Mouse (Mus musculus) megakaryocyte progenitor cell, adult 5-6 weeks (primary cell): ENCODE data around the gene Spag16. TPM values are rescaled to one million over a fixed set of nuclear protein-coding genes. Genes with fewer than 3 reads are reported as not detected.
A peak's percentile ranks its signal among the peaks of the same experiment; 100 is the strongest.
"Not testable (repeated sequence)": the region's sequence is repeated elsewhere in the genome, so short reads cannot be mapped to it uniquely, and the experiment has no call there.

ENCODE experiments used
- ATAC-seq: replicated peaks from 2 replicates; pipeline ENCODE4 v1.8.0; 2016; ENCODE audit warnings: mild to moderate bottlenecking, moderate TSS enrichment, inconsistent platforms; ENCODE audit not compliant: poor library complexity
- total RNA-seq, 2 experiments: library from RNA; stranded (forward) in 1 of 2; stranded (reverse) in 1 of 2; fragments of 157-497, 149-512 nt in 1 of 2; fragments of 200-1000 nt in 1 of 2; gene quantifications; 2 replicates each; pipeline versions ENCODE4 v1.2.3 to v1.2.4; 2015 to 2017

Spag16 gene
- not detected in 2 replicates for total RNA-seq (2015)
- not detected in 2 replicates for total RNA-seq (2017)

DNA sequence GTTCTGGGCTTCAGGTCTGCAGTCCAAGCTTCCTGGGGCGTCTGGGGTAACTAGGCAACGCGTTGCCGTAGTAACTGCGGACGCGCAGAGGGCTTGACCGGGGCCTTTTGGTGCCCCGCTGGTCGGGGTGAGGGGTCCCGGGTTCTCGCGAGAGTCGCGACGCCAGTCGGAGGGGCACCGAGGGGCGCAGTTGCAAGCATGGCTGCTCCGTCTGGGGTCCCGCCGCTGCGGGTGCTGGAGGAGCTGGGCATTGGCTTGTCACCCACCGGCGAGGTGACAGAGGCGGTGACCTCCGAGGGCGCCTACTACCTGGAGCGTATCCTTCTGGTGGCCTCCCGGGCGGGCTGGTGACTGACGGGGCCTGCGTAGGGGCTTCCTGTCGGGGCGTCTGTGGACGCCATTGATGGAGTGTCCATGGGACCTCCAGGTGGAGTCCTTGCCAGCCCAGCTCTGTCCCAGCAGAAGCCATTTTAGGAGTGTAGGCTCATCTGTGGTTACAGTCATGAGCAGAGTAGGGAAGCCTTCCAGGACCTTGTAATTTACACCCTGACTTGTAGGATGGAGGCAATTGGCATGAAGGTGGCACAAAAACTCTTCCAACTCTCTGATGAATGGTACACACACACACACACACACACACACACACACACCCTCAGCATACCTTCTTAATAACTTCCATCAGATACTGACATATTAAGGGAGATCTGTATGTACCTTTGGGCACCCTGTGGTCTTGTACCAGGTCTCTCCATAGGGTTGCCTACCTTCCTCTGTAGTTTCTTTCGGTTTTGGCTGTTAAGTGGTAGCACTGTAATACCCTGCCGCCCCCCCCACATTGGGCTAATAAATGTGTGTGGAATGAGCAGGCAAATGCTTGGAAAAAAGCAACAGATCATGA lies at the start of gene Spag16:
Spag16 (plus strand) TSS at position 165 of the 898 bp plus-strand sequence.
- ATAC-seq = peak; percentile 35

DNA sequence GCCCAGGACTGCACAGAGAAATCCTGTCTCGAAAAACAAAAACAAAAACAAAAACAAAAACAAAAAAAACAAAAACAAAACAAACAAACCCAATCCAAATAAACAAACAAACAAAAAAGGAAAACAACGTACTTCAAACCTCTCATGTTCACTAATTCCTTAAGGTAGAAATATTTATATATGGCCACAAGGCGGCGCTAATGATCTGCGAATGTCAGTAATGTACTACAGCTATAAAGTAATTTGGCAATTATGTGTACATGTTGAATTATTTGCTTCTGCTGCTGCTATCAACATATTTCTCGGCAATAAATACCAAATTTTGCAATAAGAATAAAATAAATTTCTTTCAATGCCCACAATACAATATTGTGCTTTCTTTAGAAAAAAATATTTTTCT lies 41.6 kb upstream of the Spag16 start:
- ATAC-seq = peak; percentile 89

DNA sequence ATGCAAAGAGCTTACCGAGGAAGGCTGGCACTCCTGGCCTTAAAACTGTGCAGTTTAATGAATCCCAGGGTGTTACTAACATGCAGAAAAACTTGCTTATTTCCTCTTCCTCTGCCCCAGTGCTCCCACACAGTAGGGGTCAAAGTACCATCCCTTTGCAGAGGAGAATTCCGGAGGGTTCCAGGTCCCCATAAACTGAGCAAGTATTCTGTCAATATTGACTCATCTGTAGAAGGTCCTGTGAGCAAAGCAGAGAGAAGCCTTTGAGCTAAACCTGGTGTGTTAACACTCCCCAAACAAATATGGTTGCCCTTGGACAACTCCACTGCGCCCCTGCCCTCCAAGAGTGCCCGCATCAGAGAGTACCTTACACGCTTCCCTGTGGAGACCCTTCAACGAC lies 40.1 kb upstream of the Spag16 start:
- ATAC-seq = no peak

DNA sequence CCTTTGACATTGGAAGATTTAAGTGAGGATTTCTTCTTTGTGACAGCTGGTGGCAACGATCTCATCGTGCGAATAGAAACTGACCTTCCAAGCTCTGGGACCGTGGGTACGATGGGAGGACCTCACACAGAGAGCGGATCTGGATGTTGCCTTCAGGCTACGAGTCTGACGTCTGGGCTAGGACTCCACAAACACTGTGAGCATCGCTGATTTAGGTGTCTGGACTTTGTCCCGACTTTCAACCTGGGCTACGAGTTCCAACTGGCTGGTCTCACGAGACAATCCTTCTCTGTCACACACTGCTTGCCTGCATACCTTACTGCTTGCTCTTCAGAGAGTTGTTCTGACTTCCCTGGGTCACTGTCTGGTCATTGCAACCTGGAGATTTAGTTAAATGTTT lies 39.4 kb upstream of the Spag16 start:
- no peak for ATAC-seq

DNA sequence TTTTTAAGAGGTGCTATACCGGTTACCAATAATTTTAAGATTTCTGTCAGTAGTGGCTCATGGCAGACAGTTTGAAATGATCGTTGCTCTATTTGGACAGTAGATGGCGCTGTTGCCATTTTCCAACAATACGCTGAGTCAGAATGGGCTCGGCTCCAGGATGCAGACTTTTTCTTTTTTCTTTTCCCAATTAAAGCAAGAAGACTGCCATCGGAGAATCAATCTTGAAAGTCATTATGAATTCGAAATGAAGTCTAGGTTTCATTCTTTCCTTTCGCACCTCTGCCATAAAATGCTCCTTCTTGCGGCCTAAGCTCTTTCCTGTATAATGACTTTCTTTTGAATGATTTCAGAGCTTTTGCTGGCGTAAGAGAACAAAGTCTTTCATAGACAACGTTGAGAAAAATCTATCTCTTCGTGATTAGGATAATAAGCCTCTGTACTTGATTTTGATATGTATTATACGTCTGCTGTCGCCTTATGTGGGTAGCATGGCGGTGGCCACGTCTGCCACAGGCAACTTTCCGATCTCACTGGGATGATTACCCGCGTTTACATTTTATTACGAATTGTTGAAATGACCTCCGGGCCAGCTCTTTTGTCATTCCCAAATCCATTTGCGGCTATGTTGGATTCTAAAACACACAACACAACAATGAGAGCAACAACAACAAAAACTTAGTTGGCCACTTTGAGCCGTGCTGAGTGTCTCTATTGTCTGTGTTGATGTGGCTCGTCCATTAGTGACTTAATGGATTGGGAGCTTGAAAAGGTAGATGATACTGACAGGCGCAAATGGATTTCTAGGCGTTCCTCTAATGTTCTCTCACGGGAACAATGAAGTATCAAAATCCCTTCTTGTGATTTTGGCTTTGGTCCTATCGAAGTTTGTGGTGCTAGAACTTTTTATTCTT lies 36.2 kb upstream of the Spag16 start:
- ATAC-seq = peak; percentile 97

DNA sequence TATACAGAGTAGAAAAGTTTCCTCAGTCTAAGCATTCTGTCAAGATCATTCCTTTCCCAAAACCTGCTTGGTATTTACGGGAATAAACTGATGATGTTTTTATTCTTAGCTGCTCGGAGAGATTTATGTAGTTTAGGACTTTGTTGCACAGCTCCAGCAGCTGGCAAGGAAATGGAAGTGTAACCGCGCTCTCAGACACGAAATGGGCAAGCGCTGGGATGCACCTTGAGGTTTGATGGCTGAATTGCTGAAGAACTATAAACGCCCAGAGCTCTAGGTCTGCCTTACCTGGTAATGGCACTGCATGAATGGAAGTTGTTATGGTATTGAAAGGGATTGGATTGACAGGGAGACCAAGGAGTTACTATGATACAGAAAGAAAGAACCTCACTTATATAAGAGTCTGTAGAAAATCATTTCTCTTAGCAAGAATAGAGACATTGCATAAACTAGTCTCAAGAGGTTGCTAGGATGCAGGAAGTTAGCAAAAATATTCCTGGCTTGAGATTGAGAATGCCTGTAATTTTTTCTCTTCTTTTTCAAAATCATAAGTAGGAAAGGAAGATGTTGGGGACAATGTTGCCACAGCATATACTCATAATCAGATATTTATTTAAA lies 27.7 kb upstream of the Spag16 start:
- no peak for ATAC-seq

DNA sequence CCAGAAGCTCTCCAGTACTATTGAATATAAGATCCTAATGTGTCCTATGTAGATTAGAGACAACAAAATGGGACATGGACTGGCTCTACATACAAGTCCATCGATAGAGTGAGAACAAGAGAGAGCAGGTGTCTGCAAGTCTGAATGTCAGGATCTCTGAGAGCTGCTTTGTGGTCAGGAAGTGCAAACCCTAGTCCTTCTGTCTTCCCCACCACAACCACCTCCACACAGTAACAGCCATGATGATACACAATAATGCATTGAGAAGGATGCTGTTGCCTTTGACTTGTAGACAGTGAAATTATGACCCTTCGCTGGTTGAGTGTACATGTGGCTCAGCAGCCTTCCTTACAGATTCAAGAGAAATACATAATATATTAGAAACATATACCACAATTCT lies 16.6 kb upstream of the Spag16 start:
- ATAC-seq = no peak

DNA sequence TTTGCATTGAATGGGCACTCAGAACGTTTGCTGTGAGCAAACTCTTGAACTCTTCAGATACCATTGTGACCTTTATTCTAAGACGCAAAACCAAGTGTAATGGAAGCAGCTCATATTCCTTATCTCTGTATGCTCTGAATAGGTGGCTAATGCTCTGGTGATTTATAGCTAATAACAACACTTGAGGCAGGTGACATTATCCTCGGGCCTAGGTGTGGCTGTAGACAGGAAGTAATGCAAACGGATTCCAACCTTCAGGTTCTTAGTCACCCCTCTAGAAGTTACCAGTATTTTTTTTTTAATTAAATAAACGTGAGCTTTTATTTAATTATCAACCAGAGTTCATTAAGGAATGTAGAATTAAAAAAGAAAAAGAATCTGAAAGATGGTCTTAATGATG lies 1.1 kb upstream of the Spag16 start:
- ATAC-seq = not testable (repeated sequence)

DNA sequence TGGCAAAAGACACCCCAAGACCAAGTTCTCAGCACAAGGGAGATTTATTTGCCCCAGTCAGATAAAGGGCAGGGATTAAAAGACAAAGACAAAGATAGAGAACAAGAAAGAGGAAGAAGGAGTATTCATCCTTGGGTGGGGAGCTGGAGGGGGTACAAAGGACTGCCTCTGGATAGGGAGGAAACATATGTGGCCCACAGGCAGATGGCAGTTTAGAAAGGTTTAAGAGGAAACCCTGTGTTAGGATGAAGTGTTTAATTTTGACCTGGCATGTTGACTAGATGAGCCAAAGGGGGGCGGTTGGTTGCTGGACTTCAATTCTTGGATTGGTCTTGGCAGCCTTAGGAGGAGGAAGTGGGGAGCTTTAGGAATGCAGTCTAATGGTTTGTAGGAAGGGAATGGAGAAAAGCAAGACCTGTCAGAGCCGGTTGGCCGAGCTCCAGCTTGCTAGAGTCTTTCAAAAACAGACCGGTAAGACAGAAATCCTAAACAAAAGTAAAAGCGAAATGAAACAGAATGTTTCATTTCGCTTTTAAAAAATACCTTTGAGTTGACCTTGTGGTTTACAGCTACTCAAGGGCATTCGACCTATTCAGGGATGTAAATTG lies 2.2 kb downstream of the Spag16 start:
- peak; percentile 44 for ATAC-seq

DNA sequence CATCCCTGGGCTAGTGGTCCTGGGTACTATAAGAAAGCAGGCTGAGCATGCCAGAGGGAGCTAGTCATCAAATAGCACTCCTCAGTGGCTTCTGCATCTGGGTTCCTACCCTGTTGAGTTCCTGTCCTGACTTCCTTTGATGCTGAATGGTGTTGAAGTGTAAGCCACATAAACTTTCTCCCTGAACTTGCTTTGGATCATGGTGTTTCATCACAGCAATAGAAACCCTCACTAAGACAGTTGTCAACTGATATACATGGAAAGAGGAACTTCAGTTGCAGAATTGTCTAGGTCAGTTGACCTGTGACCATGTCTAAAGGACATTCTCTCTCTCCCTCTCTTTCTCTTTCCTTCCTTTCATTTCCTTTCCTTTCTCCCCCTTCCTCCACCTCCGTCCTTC lies 3.8 kb downstream of the Spag16 start:
- peak; percentile 67 for ATAC-seq

DNA sequence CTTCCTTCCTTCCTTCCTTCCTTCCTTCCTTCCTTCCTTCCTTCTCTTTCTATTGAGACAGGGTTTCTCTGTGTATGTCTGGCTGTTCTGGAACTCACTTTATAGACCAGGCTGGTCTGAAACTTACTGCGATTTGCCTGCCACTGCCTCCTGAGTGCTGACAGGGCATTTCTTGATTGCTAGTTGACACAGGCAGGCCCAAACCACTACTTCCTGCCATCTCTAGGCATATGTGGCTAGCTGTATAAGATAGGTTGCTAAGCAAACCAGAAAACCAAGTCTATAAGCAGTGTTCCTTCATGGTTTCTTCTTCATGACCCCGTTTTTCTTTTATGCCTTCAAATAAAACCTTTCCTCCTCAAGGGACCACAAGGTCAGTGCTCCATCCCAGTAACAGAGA lies 4.2 kb downstream of the Spag16 start:
- no peak for ATAC-seq

DNA sequence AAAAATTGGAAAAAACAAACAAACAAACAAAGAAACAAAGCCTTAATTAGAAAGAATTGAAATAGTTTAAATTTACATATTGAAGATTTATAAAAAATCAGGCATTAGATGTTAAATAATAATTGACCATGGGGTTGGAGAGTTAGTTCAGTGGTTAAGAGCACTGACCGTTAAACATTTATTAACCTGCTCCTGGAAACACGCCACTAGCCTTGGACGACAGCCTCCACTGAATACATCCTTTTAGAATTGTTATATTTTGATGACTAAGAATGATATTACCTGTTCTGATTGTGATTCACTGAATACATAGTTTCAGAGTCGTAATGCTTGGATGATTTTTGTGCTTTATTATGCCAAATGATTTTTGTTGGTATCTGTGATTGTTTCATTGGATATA lies 6.7 kb downstream of the Spag16 start:
- ATAC-seq = not testable (repeated sequence)

DNA sequence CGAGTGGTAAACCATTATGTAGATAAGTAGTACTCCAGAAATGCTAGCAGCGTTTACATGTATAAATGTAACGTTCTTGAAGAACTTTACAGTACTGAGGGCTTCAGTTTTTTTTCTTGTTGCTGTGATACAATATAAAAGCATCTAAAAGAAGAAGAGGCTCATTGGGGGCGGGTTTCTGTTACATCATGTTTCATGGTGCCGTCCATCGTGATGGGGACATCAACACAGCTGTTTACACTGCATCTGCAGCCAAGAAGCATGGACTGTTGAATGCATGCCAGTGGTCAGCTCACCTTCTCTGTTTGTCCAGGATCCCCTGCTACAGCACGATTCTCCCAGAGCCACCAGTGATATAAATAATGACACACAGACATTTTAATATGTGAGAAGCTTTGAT lies 26.7 kb downstream of the Spag16 start:
- no peak for ATAC-seq

DNA sequence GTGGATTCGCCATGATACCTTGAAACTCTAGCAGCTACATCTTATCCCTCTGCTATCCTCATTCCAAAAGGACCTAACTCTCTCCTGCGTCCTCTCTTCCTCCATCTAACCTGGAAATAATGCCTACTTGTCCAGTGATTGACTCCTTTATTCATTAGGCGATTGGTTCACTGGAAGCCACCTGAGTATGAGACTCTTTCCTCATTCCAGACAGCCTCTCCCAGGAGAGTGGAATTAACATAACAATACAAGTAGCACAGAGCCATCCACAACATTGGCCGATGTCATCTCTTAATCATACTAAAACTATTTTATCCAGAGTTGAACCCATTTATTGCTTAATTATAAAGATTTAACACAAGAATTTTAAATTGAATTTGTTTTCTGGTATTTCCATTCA lies 41.0 kb downstream of the Spag16 start:
- no peak for ATAC-seq

DNA sequence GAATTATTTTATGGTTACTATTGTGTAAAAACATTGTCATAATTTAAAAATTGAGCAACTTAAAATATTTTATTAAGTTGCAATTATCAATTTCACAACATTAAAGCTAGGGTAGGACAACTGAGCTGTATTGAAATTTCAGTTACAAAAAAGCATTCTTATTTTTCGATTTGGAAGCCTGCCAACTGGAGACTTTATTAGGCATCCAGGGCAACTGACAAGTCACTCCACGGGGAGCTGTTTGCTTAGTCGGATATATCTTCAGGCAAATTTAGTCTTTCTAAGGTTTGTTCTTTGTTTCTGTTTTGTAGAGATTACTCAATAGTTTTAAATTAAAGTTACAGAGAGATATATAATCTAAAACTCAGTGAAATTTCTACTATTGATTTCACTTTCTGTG lies 129.8 kb downstream of the Spag16 start:
- ATAC-seq = no peak

DNA sequence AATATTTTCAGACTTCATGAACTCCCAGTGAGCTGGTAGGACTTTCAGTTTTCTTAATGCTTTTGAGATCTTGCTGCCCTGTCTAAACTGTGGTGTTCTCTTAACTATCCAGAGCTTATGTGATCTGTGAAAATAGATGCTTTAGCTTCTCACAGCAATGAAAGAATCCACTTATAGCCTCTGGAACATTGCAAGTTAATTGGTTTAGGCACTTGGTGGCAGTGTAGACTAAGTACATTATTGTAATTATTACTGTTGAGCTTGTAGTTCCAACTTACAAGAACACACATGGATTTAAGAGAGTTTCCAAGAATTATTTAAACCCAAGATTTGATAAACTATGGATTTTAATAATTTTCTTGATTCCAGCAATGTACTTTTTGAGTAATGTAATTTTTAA lies 170.1 kb downstream of the Spag16 start:
- ATAC-seq = no peak

DNA sequence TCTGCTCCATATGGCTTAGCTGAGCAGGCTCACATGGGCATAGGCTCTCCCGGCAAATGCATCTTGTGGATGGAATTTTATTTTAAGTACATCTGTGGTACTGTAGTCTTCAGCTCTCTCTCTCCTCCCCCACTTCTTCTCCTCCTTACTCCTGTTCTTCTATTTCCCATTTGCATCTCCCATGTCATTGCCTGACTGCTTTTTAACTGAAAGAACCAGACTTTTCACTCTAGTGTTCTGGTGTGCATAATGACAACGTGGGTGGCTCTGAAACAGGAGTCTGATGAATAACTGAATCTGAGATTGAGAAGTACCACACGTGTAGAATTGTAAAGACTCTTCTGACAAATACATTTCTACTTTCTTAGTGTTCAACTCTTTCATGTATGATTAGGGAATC lies 186.2 kb downstream of the Spag16 start:
- no peak for ATAC-seq

DNA sequence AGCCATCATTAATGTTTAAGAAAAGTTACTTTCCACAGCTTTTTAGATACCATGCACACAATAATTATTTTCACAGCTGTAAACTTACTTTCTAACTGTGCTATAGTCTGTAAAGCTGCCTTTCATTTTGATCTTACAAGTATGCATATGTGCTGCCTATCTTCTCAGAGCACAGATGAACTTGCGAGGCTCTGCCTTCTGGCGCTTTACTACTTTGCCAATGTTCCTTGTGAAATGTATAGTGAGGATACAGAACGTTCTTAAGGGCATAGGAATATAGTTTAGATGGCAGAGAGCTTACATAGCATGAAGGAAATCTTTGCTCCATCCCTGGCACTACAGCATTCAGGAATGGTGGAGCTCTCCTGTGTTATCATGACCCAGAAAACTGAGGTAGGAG lies 210.6 kb downstream of the Spag16 start:
- ATAC-seq = no peak

DNA sequence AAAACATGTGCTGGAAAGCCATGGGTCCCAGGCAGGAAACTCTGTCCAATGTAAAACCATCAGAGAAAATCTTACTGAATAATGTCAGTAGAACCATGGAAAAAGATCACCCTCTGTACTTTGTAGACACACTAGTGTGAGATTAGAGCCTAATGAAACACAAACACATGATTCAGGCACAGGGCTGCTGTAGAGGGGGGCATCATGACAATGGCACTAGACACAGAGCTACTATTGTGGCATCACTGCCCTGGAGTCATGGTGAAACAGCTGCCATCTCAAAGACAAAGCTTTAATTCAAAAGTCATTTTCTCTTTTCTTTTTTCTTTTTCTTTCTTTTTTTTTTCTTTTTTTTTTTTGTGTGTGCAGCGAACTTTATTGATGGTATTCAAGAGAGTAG lies 240.6 kb downstream of the Spag16 start:
- ATAC-seq = no peak

DNA sequence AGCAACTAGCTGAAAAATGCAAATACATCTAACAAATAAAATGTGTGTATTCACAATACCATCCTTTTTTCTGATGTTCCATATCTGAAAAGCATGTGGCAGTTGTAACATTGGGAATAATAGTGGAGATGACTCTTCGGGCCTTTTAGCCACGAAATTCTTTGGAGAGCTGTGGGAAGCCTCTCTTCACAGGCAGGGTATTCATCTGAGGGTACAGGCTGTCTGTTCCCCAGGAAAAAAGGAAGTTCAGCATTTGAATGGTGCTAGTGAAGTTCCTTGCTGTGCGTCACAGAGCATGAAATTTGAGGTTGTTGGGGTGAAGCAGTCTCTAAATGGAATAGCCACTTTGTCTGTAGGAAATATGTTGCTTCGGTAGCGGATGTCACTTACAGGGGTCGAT lies 246.7 kb downstream of the Spag16 start:
- no peak for ATAC-seq

DNA sequence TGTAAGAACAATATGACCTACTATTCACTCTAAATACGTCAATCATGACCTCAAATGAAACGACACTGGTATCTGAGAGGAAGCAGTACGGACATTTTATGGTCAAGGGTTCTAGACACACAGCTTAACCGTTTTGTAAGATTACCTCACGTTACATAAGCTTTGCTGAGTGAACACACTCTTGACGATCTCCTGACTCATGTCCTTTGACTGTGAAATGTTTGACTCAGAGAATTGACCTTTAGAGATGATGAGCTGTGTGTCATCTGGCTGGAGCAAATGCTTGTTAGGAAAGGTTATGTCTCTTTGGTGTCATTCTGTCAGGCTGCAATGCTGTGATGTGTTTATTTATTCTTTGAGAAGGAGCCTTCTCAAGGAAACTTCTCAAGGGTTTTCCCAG lies 252.0 kb downstream of the Spag16 start:
- ATAC-seq = no peak
